Mouse (Mus musculus): Measurements from ENCODE around the gene Dag1.

Dag1 gene

GRCm38 (mm10) chr9:108188511-108188910 is 75.2 kb downstream of the Dag1 start:
- WGBS = 31% methylated on average over 8 of the region's 8 CpGs

- 24% methylated on average over 6 of the region's 6 CpGs for WGBS
These were observed 76.1 kb downstream of the Dag1 start for GRCm38 (mm10) chr9:108187616-108188015.

GRCm38 (mm10) chr9:108185786-108186185 is 78.0 kb downstream of the Dag1 start:
- WGBS = 56% methylated on average over 8 of the region's 8 CpGs

- 62% methylated on average over 19 of the region's 19 CpGs for WGBS
These were observed 80.2 kb downstream of the Dag1 start for GRCm38 (mm10) chr9:108183531-108183994.

GRCm38 (mm10) chr9:108182806-108183506 is 80.8 kb downstream of the Dag1 start:
- 55% methylated on average over 11 of the region's 11 CpGs for WGBS

- 69% methylated on average over 5 of the region's 5 CpGs for WGBS
These were observed 85.4 kb downstream of the Dag1 start for GRCm38 (mm10) chr9:108178391-108178790.

- WGBS = 58% methylated on average over 19 of the region's 19 CpGs
These were observed 88.5 kb downstream of the Dag1 start for GRCm38 (mm10) chr9:108175116-108175838.

- 44% methylated on average over 5 of the region's 5 CpGs for WGBS
These were observed 90.9 kb downstream of the Dag1 start for GRCm38 (mm10) chr9:108172777-108173350.

GRCm38 (mm10) chr9:108169751-108170150 is 94.0 kb downstream of the Dag1 start:
- WGBS = 76% methylated on average over 10 of the region's 10 CpGs

GRCm38 (mm10) chr9:108165143-108165542 is 98.6 kb downstream of the Dag1 start:
- 44% methylated on average over 8 of the region's 8 CpGs for WGBS

GRCm38 (mm10) chr9:108163646-108164284 is 100.0 kb downstream of the Dag1 start:
- 65% methylated on average over 16 of the region's 16 CpGs for WGBS

GRCm38 (mm10) chr9:108157891-108158290 is 105.9 kb downstream of the Dag1 start:
- WGBS = 46% methylated on average over 7 of the region's 7 CpGs

- 54% methylated on average over 6 of the region's 6 CpGs for WGBS
These were observed 106.3 kb downstream of the Dag1 start for GRCm38 (mm10) chr9:108157451-108157850.

- WGBS = 54% methylated on average over 5 of the region's 5 CpGs
These were observed 107.0 kb downstream of the Dag1 start for GRCm38 (mm10) chr9:108156786-108157185.

GRCm38 (mm10) chr9:108154814-108155213 is 108.9 kb downstream of the Dag1 start:
- 64% methylated on average over 12 of the region's 12 CpGs for WGBS
